Mouse (Mus musculus) macrophage (primary cell): ENCODE measurements around the gene Tff2. TPM values are rescaled to one million over a fixed set of nuclear protein-coding genes. Genes with fewer than 3 reads are reported as not detected.

Experiments used
- H3K27ac ChIP-seq: fragments of 350-480 bp; formaldehyde crosslinking; 2 replicates; pipeline ENCODE4 v1.9.0; 2021
- H3K36me3 ChIP-seq: fragments of 350-480 bp; formaldehyde crosslinking; 2 replicates; pipeline ENCODE4 v1.9.0; 2021; ENCODE audit errors: inconsistent target
- H3K4me3 ChIP-seq: fragments of 350-480 bp; formaldehyde crosslinking; 2 replicates; pipeline ENCODE4 v1.9.0; 2021; ENCODE audit errors: inconsistent target
- H3K79me2 ChIP-seq: fragments of 350-480 bp; formaldehyde crosslinking; 2 replicates; pipeline ENCODE4 v1.9.0; 2021; ENCODE audit errors: inconsistent target
- WGBS: methylation state at CpG from one replicate; pipeline ENCODE4 v1.1.7; 2026; ENCODE audit warnings: inconsistent platforms; ENCODE audit not compliant: missing documents; 5-methylcytosine and 5-hydroxymethylcytosine counted together
- polyA plus RNA-seq: library from polyadenylated mRNA; stranded (reverse); fragments of 250-400 nt; gene quantifications from 3 replicates; pipeline ENCODE4 v1.2.4, GENCODE M21; 2018; ENCODE audit warnings: inconsistent platforms
- total RNA-seq, 78 experiments: library from RNA; depleted of rRNA; stranded (reverse); fragments of 250-400 nt; gene quantifications; 1 replicate in 9 of 78; 2 replicates in 24 of 78; 3 replicates in 43 of 78; 4 replicates in 2 of 78; pipeline ENCODE4 v1.2.4; 2018; ENCODE audit warnings: inconsistent platforms in 56 of 78

The Tff2 gene
- total RNA-seq (2018; cell fraction: chromatin; rRNA removed): not detected
- total RNA-seq (2018; cell fraction: cytosol; rRNA removed): not detected
- not detected for total RNA-seq (2018; cell fraction: nucleus; rRNA removed)
- polyA plus RNA-seq: not detected in 3 replicates

DNA sequence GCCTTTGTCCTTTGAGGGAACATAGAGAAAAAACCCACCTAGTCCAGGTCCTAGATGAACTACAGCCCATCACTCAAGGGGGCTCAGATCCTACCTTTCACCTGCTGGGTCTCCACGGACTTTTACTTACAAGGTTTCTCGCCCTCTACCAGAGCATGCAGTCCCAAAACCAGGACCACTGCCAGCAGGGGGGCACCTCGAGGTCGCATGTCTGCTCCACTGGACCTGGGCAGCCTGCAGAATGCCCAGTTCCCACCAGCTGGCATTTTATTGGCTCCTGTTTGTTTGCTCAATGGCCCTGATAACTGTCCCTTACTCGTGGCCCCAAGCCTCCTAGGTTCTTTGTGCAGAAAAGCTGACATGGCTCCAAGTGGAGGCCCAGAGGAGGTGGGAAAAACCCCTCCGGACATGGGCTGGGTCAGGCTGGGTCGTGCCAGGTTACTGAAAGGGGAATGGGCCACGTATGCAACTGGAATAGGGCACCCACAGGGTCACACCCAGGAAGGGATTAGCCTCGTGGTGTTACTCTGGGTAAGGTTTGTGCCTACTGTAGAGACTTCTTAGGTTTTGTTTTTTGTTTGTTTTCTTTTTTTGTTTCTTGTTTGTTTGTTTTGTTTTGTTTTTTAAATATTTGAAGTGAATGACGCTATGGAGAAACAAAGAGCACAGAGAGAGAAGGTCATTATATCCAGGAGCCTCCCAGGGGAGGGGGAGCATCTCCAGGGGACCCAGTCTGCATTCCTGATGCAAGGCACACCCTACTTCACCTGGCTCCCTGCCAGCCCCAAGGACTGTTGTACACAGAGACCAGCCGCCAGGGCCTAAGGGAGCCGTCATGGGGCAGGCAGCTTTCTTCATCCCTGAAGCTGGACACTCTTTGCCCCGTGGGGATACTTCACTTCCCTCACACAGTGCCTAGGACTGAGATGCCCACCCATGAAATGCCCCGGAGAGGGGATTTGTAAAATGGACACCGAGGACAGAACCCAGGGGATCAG lies at the start of gene Tff2:
Gene Tff2, minus strand, starts transcription at position 243 of the 998 bp plus-strand sequence.
- H3K79me2 ChIP-seq: no peaks in the 10 kb centered on the region
- no peak within 1 kb of the TSS for H3K4me3 ChIP-seq
- 86% methylated on average over 15 of the region's 15 CpGs for WGBS

DNA sequence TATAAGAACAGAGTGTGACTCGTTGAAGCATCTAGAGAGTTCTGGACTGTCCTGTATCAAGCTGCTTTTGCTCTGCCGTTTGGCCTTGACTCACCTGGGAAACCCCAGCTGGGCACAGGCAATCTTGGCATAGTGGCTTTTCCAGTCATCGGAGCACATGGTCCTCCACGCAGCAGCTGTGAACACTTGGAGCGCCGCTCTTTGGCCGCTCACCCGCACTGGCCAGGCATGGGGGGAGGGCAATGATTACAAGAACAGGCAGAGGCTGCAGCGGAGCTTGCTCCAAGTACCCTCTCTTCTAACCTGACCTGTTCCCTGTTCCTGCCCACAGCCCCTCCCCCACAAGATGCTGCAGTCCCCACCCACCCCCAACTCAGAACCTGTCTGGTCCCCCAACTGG lies 49.3 kb upstream of the Tff2 start:
- 94% methylated on average over 9 of the region's 9 CpGs for WGBS
- Histone ChIP-seq H3K36me3 (no peaks in the 10 kb centered on the region), H3K4me3 (no peak overlapping the region), H3K27ac (no peak overlapping the region), H3K79me2 (no peaks in the 10 kb centered on the region)

More for the DNA sequence above, at the start of gene Tff2:
- H3K36me3 ChIP-seq: no peaks in the 10 kb centered on the region
- H3K27ac ChIP-seq: no peak within 1 kb of the TSS

GRCm38 (mm10) chr17:31192663-31193062 lies 48.6 kb upstream of the Tff2 start:
- H3K27ac ChIP-seq: no peak overlapping the region
- H3K4me3 ChIP-seq: no peak overlapping the region
- H3K79me2 ChIP-seq: no peaks in the 10 kb centered on the region
- H3K36me3 ChIP-seq: no peaks in the 10 kb centered on the region
- 74% methylated on average over 2 of the region's 2 CpGs for WGBS

GRCm38 (mm10) chr17:31191825-31192224 lies 47.7 kb upstream of the Tff2 start:
- no peak overlapping the region for H3K4me3 ChIP-seq
- no peaks in the 10 kb centered on the region for H3K79me2 ChIP-seq
- no peaks in the 10 kb centered on the region for H3K36me3 ChIP-seq
- H3K27ac ChIP-seq: no peak overlapping the region
- WGBS: 64% methylated on average over 8 of the region's 8 CpGs

GRCm38 (mm10) chr17:31187370-31187769 lies 43.3 kb upstream of the Tff2 start:
- Histone ChIP-seq H3K4me3 (no peak overlapping the region), H3K79me2 (no peaks in the 10 kb centered on the region), H3K27ac (no peak overlapping the region), H3K36me3 (no peaks in the 10 kb centered on the region)
- 11% methylated on average over 4 of the region's 4 CpGs for WGBS

DNA sequence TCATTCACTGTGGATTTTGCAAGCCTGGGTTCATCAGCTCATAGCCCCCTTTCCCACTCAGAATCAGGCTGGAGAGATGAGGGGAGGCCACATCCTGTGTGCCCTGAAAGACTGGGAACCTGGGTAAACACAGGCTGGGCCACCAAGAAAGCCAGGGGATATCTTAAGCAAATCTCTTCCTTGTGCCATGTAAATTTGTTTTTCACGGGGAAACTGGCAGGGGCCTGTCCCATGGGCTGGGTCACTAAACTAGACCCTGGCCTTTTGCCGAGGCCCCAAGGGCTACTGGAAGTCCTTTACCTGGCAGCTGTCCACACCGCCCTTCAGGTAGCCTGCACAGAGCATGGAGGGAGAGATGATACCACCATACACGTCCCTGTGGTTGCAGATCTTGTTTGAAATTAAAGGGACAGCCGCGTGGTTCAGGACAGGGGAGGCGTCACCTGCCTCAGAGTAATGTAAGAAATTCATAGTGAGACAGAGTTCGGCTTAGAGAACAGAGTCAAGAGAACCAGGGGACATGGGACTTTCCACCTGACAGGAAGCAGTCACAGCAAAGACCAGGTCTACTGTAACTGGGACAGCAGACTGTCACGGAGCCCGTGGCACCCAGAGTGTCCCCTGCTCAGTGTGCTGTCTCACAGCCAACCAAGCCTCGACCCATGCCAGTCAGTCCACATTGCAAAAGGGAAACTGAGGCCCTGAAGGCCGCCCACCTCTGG lies 40.3 kb upstream of the Tff2 start:
- no peaks in the 10 kb centered on the region for H3K36me3 ChIP-seq
- 83% methylated on average over 11 of the region's 12 CpGs for WGBS
- no peaks in the 10 kb centered on the region for H3K79me2 ChIP-seq
- H3K27ac ChIP-seq: no peak overlapping the region
- H3K4me3 ChIP-seq: no peak overlapping the region

- H3K36me3 ChIP-seq: no peaks in the 10 kb centered on the region
- WGBS: 73% methylated on average over 10 of the region's 12 CpGs
- H3K4me3 ChIP-seq: no peak overlapping the region
- no peaks in the 10 kb centered on the region for H3K79me2 ChIP-seq
- no peak overlapping the region for H3K27ac ChIP-seq
These were observed 39.3 kb upstream of the Tff2 start for GRCm38 (mm10) chr17:31183180-31183974.

DNA sequence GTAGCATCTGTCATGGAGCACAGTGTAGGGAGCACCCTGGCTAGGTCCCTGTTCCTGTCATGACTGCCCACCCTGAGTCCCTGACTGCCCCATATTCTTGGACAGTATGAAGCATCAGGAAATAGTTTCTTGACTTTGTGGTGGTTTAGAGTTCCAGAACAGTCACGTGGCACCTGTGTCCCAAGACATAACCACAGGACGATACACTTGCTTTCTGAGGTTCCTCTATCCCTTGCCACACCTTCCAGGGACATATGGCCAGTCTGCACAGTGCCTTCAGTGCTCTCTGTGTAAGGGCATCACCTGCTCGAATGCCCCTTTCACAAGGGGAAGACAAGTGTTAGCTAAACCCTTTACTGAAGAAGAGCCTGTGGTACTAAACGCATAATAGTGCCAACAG lies 37.4 kb upstream of the Tff2 start:
- 40% methylated on average over 4 of the region's 4 CpGs for WGBS
- Histone ChIP-seq H3K4me3 (no peak overlapping the region), H3K27ac (no peak overlapping the region), H3K79me2 (no peaks in the 10 kb centered on the region), H3K36me3 (no peaks in the 10 kb centered on the region)

GRCm38 (mm10) chr17:31176321-31176720 lies 32.2 kb upstream of the Tff2 start:
- 39% methylated on average over 4 of the region's 4 CpGs for whole genome bisulfite sequencing
- Histone ChIP-seq H3K27ac (no peak overlapping the region), H3K36me3 (no peaks in the 10 kb centered on the region), H3K4me3 (no peak overlapping the region), H3K79me2 (no peaks in the 10 kb centered on the region)

GRCm38 (mm10) chr17:31169796-31170195 lies 25.7 kb upstream of the Tff2 start:
- Histone ChIP-seq H3K4me3 (no peak overlapping the region), H3K27ac (no peak overlapping the region), H3K36me3 (no peaks in the 10 kb centered on the region), H3K79me2 (no peaks in the 10 kb centered on the region)
- WGBS: 96% methylated on average over 5 of the region's 5 CpGs

- H3K79me2 ChIP-seq: no peaks in the 10 kb centered on the region
- no peak within 1 kb of the TSS for H3K27ac ChIP-seq
- WGBS: 72% methylated on average over 6 of the region's 6 CpGs
- H3K4me3 ChIP-seq: no peak within 1 kb of the TSS
- H3K36me3 ChIP-seq: no peaks in the 10 kb centered on the region
These were observed 21.0 kb upstream of the Tff2 start, which contains the start of gene Tff1 for GRCm38 (mm10) chr17:31165127-31165526. Gene Tff1, minus strand, starts transcription at chr17:31165277.

- 75% methylated on average over 2 of the region's 2 CpGs for WGBS
- no peak overlapping the region for H3K4me3 ChIP-seq
- no peaks in the 10 kb centered on the region for H3K36me3 ChIP-seq
- H3K79me2 ChIP-seq: no peaks in the 10 kb centered on the region
- H3K27ac ChIP-seq: no peak overlapping the region
These were observed 19.7 kb upstream of the Tff2 start for GRCm38 (mm10) chr17:31163821-31164220.

DNA sequence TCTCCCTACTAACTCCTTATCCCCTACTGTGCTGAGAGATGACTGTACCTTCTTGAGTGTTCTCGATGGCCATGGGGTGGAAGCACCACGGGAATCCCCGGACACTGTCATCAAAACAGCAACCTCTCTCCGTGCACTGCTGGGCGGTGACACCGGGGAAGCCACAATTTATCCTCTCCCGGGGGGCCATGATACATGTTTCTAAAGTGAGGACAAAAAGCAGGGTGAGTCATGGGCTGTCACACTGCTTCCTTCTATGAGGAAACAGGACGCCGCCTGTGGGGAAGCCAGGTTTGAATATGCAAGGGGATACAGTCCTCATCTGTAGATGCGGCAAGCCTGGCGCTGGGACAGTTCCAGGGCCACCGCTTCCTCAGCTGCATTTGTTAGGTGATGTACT lies 18.5 kb upstream of the Tff2 start:
- Histone ChIP-seq H3K27ac (no peak overlapping the region), H3K4me3 (no peak overlapping the region), H3K79me2 (no peaks in the 10 kb centered on the region), H3K36me3 (no peaks in the 10 kb centered on the region)
- 46% methylated on average over 12 of the region's 12 CpGs for WGBS

DNA sequence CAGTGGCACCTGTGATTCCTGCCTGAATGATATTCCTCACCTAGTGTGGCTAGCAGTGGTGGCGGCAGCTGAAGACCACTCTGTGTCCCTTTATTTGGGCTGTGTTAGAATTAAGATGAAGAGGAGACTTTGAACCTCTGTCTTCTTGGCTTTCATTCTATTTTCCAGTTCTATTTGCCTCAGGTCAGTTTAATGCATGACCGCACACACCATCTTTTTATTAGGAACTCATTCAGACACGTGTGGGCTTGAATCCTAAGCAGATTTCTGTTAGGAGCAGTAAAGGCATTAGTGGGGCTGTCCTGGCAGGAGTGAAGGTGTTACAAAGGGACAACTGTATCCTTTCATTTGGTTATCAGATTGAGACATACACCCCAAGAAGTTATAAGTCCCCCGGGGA lies 16.2 kb upstream of the Tff2 start:
- Histone ChIP-seq H3K79me2 (no peaks in the 10 kb centered on the region), H3K27ac (no peak overlapping the region), H3K36me3 (no peaks in the 10 kb centered on the region), H3K4me3 (no peak overlapping the region)
- 86% methylated on average over 4 of the region's 4 CpGs for WGBS
